Mouse (Mus musculus): ENCODE data around the gene Akr1c19. TPM values are rescaled to one million over a fixed set of nuclear protein-coding genes. Genes with fewer than 3 reads are reported as not detected.

Akr1c19 gene
- total RNA-seq (2023), result not detected

DNA sequence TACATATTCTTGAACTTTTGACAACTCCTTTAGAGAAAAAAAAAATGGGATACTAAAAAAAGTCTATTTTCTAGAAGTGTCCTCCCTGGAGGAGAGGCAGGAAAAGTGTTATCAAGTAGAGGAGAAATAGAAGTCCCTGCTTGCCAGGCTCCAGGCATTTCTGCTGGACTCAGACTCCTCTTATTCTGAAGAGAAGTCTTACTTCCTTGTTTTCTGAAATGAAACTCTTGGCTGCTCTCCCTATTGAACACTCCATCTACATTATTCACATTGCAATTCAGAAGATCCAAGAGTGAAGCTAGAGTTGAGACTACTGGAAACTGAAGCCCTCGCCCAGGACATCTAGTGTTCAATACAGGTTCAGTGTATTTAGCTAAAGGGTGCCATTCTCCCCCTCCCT is at the start of gene Akr1c19:
Gene Akr1c19 (plus strand): TSS at position 260 of the 400 bp plus-strand sequence.

DNA sequence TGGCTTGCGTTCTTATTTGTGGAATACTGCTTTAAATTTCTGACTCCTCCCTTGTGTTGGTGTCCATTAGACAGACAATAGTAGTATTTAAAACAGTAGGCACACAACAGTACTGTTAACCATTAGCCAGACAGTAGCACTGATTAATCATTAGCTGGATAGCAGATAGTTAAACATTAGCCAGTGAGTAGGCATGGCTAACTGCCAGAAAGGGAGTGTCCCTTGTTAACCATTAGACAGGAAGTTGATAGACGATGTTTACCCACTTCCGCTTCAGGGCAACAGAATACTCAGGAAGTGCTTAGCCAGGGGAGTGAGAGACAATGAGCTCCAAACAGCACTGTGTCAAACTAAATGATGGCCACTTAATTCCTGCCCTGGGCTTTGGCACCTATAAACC is 37.6 kb upstream of the Akr1c19 start, which contains the start of gene Akr1c13:
Gene Akr1c13 (plus strand): TSS at position 247 of the 400 bp plus-strand sequence.

DNA sequence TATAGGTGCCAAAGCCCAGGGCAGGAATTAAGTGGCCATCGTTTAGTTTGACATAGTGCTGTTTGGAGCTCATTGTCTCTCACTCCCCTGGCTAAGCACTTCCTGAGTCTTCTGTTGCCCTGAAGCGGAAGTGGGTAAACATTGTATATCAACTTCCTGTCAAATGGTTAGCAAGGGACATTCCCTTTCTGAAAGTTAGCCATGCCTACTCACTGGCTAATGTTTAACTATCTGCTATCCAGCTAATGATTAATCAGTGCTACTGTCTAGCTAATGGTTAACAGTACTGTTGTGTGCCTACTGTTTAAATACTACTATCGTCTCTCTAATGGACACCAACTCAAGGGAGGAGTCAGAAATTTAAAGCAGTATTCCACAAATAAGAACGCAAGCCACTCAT is 50.8 kb downstream of the Akr1c19 start, which contains the start of gene Akr1c12:
Gene Akr1c12 (minus strand): TSS at position 150 of the 400 bp plus-strand sequence.

Other genes starting within 250 kb of the Akr1c19 start
- not detected for gene Akr1c14, start 179.7 kb upstream of the Akr1c19 start, total RNA-seq (2023)
- gene Akr1c18, start 78.0 kb upstream of the Akr1c19 start, total RNA-seq (2023), result 0.53 TPM
- gene Akr1c13, start 37.5 kb upstream of the Akr1c19 start, total RNA-seq (2023), result 10.9 TPM
- gene Akr1c12, start 50.7 kb downstream of the Akr1c19 start, total RNA-seq (2023), result 1.7 TPM
- not detected for gene Akr1c6, start 205.6 kb downstream of the Akr1c19 start, total RNA-seq (2023)